Mouse (Mus musculus): ENCODE data around the gene Rnf26. TPM values are rescaled to one million over a fixed set of nuclear protein-coding genes. Genes with fewer than 3 reads are reported as not detected.

The Rnf26 gene
- polyA plus RNA-seq, 1 experiment from 2014 or later = 75.7 TPM

- ATAC-seq (replicated peaks; ENCODE audit: low FRiP score, low TSS enrichment, low read depth) (no peak), DNase-seq (ENCODE audit: low spot score) (no peak)
- peak overlapping the region; percentile 56 for H3K4me2 ChIP-seq (ENCODE audit: low read length)
- H3K9me3 ChIP-seq (ENCODE audit: control insufficient read depth, low read length) = no peaks in the 10 kb centered on the region
- H3K9ac ChIP-seq (ENCODE audit: low read length) = peak overlapping the region; percentile 62
- H3K27me3 ChIP-seq (replicated peaks; ENCODE audit: control insufficient read depth, insufficient read depth, low read length) = peaks cover 19% of the 10 kb centered on the region; the same call in 1 of the 2 replicates
- H3K36me3 ChIP-seq (ENCODE audit: control insufficient read depth, insufficient read depth, low read length) = peaks cover 28% of the 10 kb centered on the region
- H3K4me1 ChIP-seq (replicated peaks; ENCODE audit: control insufficient read depth, insufficient read depth, low read length) = peaks cover 38% of the 10 kb centered on the region
- peak overlapping the region; percentile 75; the same call in 1 of the 2 replicates for H3K27ac ChIP-seq (ENCODE audit: low read depth)
- peak overlapping the region; percentile 60 for H3K4me3 ChIP-seq (ENCODE audit: low read depth, low read length)
- WGBS = 42% methylated on average over 7 of the region's 7 CpGs
Measured at GRCm38 (mm10) chr9:44135731-44136411, 22.6 kb upstream of the Rnf26 start.

GRCm38 (mm10) chr9:44134851-44135730 lies 21.8 kb upstream of the Rnf26 start:
- DNase-seq (ENCODE audit: low spot score) (peak; percentile 85), ATAC-seq (replicated peaks; ENCODE audit: low FRiP score, low TSS enrichment, low read depth) (peak; percentile 16; the same call in 1 of the 2 replicates)
- no peaks in the 10 kb centered on the region for H3K9me3 ChIP-seq (ENCODE audit: control insufficient read depth, low read length)
- peaks cover 45% of the 10 kb centered on the region for H3K4me1 ChIP-seq (replicated peaks; ENCODE audit: control insufficient read depth, insufficient read depth, low read length)
- H3K36me3 ChIP-seq (ENCODE audit: control insufficient read depth, insufficient read depth, low read length) = peaks cover 21% of the 10 kb centered on the region
- H3K27ac ChIP-seq (ENCODE audit: low read depth) = peak overlapping the region; percentile 75
- H3K4me2 ChIP-seq (ENCODE audit: low read length) = peak overlapping the region; percentile 56
- H3K4me3 ChIP-seq (ENCODE audit: low read depth, low read length) = peak overlapping the region; percentile 60
- WGBS = 3% methylated on average over 49 of the region's 49 CpGs
- peaks cover 19% of the 10 kb centered on the region; the same call in 1 of the 2 replicates for H3K27me3 ChIP-seq (replicated peaks; ENCODE audit: control insufficient read depth, insufficient read depth, low read length)
- H3K9ac ChIP-seq (ENCODE audit: low read length) = peak overlapping the region; percentile 62

GRCm38 (mm10) chr9:44134101-44134850 lies 21.0 kb upstream of the Rnf26 start, which contains the start of gene Mcam:
Gene Mcam (plus strand): TSS chr9:44134469.
- peaks cover 52% of the 10 kb centered on the region for H3K4me1 ChIP-seq (replicated peaks; ENCODE audit: control insufficient read depth, insufficient read depth, low read length)
- ATAC-seq (replicated peaks; ENCODE audit: low FRiP score, low TSS enrichment, low read depth) (peak; percentile 64), DNase-seq (ENCODE audit: low spot score) (peak; percentile 81)
- peak within 1 kb of the TSS; percentile 56 for H3K4me2 ChIP-seq (ENCODE audit: low read length)
- H3K27me3 ChIP-seq (replicated peaks; ENCODE audit: control insufficient read depth, insufficient read depth, low read length) = peaks cover 19% of the 10 kb centered on the region; the same call in 1 of the 2 replicates
- H3K4me3 ChIP-seq (ENCODE audit: low read depth, low read length) = peak within 1 kb of the TSS; percentile 60
- H3K27ac ChIP-seq (ENCODE audit: low read depth) = peak within 1 kb of the TSS; percentile 75
- peaks cover 12% of the 10 kb centered on the region for H3K36me3 ChIP-seq (ENCODE audit: control insufficient read depth, insufficient read depth, low read length)
- peak within 1 kb of the TSS; percentile 62 for H3K9ac ChIP-seq (ENCODE audit: low read length)
- WGBS = 2% methylated on average over 34 of the region's 55 CpGs
- no peaks in the 10 kb centered on the region for H3K9me3 ChIP-seq (ENCODE audit: control insufficient read depth, low read length)

- 0 out of 2 replicates have a peak overlapping the region, but pooled peaks have one; percentile 3 for H3K9ac ChIP-seq (ENCODE audit: low read length)
Measured at GRCm38 (mm10) chr9:44133287-44133686, 20.0 kb upstream of the Rnf26 start.

GRCm38 (mm10) chr9:44132200-44132599 lies 18.9 kb upstream of the Rnf26 start:
- WGBS = 56% methylated on average over 5 of the region's 5 CpGs
- no peak overlapping the region for H3K27ac ChIP-seq (ENCODE audit: low read depth)
- H3K9me3 ChIP-seq (ENCODE audit: control insufficient read depth, low read length) = no peaks in the 10 kb centered on the region
- ATAC-seq (replicated peaks; ENCODE audit: low FRiP score, low TSS enrichment, low read depth) (no peak), DNase-seq (ENCODE audit: low spot score) (no peak)
- H3K4me2 ChIP-seq (ENCODE audit: low read length) = no peak overlapping the region
- H3K36me3 ChIP-seq (ENCODE audit: control insufficient read depth, insufficient read depth, low read length) = peaks cover 2% of the 10 kb centered on the region; the same call in 1 of the 2 replicates
- H3K4me1 ChIP-seq (replicated peaks; ENCODE audit: control insufficient read depth, insufficient read depth, low read length) = peaks cover 54% of the 10 kb centered on the region
- peaks cover 19% of the 10 kb centered on the region; the same call in 1 of the 2 replicates for H3K27me3 ChIP-seq (replicated peaks; ENCODE audit: control insufficient read depth, insufficient read depth, low read length)
- H3K4me3 ChIP-seq (ENCODE audit: low read depth, low read length) = no peak overlapping the region
- no peak overlapping the region for H3K9ac ChIP-seq (ENCODE audit: low read length)

More at GRCm38 (mm10) chr9:44133287-44133686, 20.0 kb upstream of the Rnf26 start:
- peaks cover 54% of the 10 kb centered on the region for H3K4me1 ChIP-seq (replicated peaks; ENCODE audit: control insufficient read depth, insufficient read depth, low read length)
- no peaks in the 10 kb centered on the region for H3K9me3 ChIP-seq (ENCODE audit: control insufficient read depth, low read length)
- DNase-seq (ENCODE audit: low spot score) (no peak), ATAC-seq (replicated peaks; ENCODE audit: low FRiP score, low TSS enrichment, low read depth) (no peak)
- H3K36me3 ChIP-seq (ENCODE audit: control insufficient read depth, insufficient read depth, low read length) = peaks cover 4% of the 10 kb centered on the region; the same call in 1 of the 2 replicates
- H3K27ac ChIP-seq (ENCODE audit: low read depth) = peak overlapping the region; percentile 75; the same call in 1 of the 2 replicates
- 17% methylated on average over 2 of the region's 2 CpGs for WGBS
- peaks cover 19% of the 10 kb centered on the region; the same call in 1 of the 2 replicates for H3K27me3 ChIP-seq (replicated peaks; ENCODE audit: control insufficient read depth, insufficient read depth, low read length)
- H3K4me3 ChIP-seq (ENCODE audit: low read depth, low read length) = peak overlapping the region; percentile 60
- H3K4me2 ChIP-seq (ENCODE audit: low read length) = peak overlapping the region; percentile 56

GRCm38 (mm10) chr9:44131276-44131590 lies 17.9 kb upstream of the Rnf26 start:
- Histone ChIP-seq H3K27me3 (replicated peaks; ENCODE audit: control insufficient read depth, insufficient read depth, low read length) (peaks cover 19% of the 10 kb centered on the region; the same call in 1 of the 2 replicates), H3K27ac (ENCODE audit: low read depth) (peak overlapping the region; percentile 89; the same call in 1 of the 2 replicates), H3K4me2 (ENCODE audit: low read length) (peak overlapping the region; percentile 81; the same call in 1 of the 2 replicates), H3K9ac (ENCODE audit: low read length) (no peak overlapping the region), H3K36me3 (ENCODE audit: control insufficient read depth, insufficient read depth, low read length) (no peaks in the 10 kb centered on the region), H3K4me1 (replicated peaks; ENCODE audit: control insufficient read depth, insufficient read depth, low read length) (peaks cover 55% of the 10 kb centered on the region), H3K9me3 (ENCODE audit: control insufficient read depth, low read length) (no peaks in the 10 kb centered on the region), H3K4me3 (ENCODE audit: low read depth, low read length) (no peak overlapping the region)
- WGBS = 43% methylated on average over 7 of the region's 7 CpGs
- ATAC-seq (replicated peaks; ENCODE audit: low FRiP score, low TSS enrichment, low read depth) (no peak), DNase-seq (ENCODE audit: low spot score) (no peak)

- ATAC-seq (replicated peaks; ENCODE audit: low FRiP score, low TSS enrichment, low read depth) = peak; percentile 20
- DNase-seq (ENCODE audit: low spot score) = no peak
- 25% methylated on average over 19 of the region's 19 CpGs for WGBS
- Histone ChIP-seq H3K27ac (ENCODE audit: low read depth) (peak overlapping the region; percentile 89), H3K4me3 (ENCODE audit: low read depth, low read length) (no peak overlapping the region), H3K9ac (ENCODE audit: low read length) (peak overlapping the region; percentile 43; the same call in 1 of the 2 replicates), H3K27me3 (replicated peaks; ENCODE audit: control insufficient read depth, insufficient read depth, low read length) (peaks cover 15% of the 10 kb centered on the region; the same call in 1 of the 2 replicates), H3K9me3 (ENCODE audit: control insufficient read depth, low read length) (no peaks in the 10 kb centered on the region), H3K4me2 (ENCODE audit: low read length) (peak overlapping the region; percentile 81), H3K4me1 (replicated peaks; ENCODE audit: control insufficient read depth, insufficient read depth, low read length) (peaks cover 51% of the 10 kb centered on the region), H3K36me3 (ENCODE audit: control insufficient read depth, insufficient read depth, low read length) (no peaks in the 10 kb centered on the region)
Measured at GRCm38 (mm10) chr9:44130581-44131275, 17.4 kb upstream of the Rnf26 start.
